Mouse (Mus musculus) yolk sac, embryonic 10.5 days (tissue): ENCODE data around the gene Zmiz2.
"Not testable (repeated sequence)": the region's sequence is repeated elsewhere in the genome, so short reads cannot be mapped to it uniquely, and the experiment has no call there.

Source experiments
- DNase-seq: peaks from one replicate; pipeline ENCODE4 v3.0.0-alpha.2; 2017; ENCODE audit warnings: low spot score

Gene Zmiz2

GRCm38 (mm10) chr11:6398141-6398540 lies 9.3 kb downstream of the Zmiz2 start:
- no peak for DNase-seq

- no peak for DNase-seq
Observed at GRCm38 (mm10) chr11:6402515-6403510, 13.9 kb downstream of the Zmiz2 start.

GRCm38 (mm10) chr11:6403830-6404405 lies 15.0 kb downstream of the Zmiz2 start:
- no peak for DNase-seq

- no peak for DNase-seq
Observed at GRCm38 (mm10) chr11:6404699-6405566, 16.1 kb downstream of the Zmiz2 start.

- no peak for DNase-seq
Observed at GRCm38 (mm10) chr11:6405591-6406081, 16.8 kb downstream of the Zmiz2 start.

GRCm38 (mm10) chr11:6406251-6407161 lies 17.6 kb downstream of the Zmiz2 start:
- DNase-seq, result peak; percentile 47

- DNase-seq, result no peak
Observed at GRCm38 (mm10) chr11:6407162-6407621, 18.3 kb downstream of the Zmiz2 start.

- DNase-seq, result no peak
Observed at GRCm38 (mm10) chr11:6410050-6410602, 21.3 kb downstream of the Zmiz2 start.

GRCm38 (mm10) chr11:6410755-6411154 lies 21.9 kb downstream of the Zmiz2 start:
- not testable (repeated sequence) for DNase-seq

GRCm38 (mm10) chr11:6411684-6412083 lies 22.8 kb downstream of the Zmiz2 start:
- DNase-seq, result peak; percentile 52

- no peak for DNase-seq
Observed at GRCm38 (mm10) chr11:6413264-6413663, 24.4 kb downstream of the Zmiz2 start.

GRCm38 (mm10) chr11:6414751-6415550 lies 26.1 kb downstream of the Zmiz2 start, which contains the start of gene Ppia:
Gene Ppia (plus strand): TSS chr11:6415443.
- DNase-seq, result peak; percentile 45

- peak; percentile 98 for DNase-seq
Observed at GRCm38 (mm10) chr11:6415551-6416404, 26.9 kb downstream of the Zmiz2 start.

GRCm38 (mm10) chr11:6416405-6417034 lies 27.6 kb downstream of the Zmiz2 start:
- DNase-seq, result peak; percentile 79

GRCm38 (mm10) chr11:6417069-6417468 lies 28.2 kb downstream of the Zmiz2 start:
- no peak for DNase-seq

GRCm38 (mm10) chr11:6417490-6417889 lies 28.6 kb downstream of the Zmiz2 start:
- DNase-seq, result no peak

GRCm38 (mm10) chr11:6418751-6419150 lies 29.9 kb downstream of the Zmiz2 start:
- DNase-seq, result no peak

GRCm38 (mm10) chr11:6419156-6419555 lies 30.3 kb downstream of the Zmiz2 start:
- DNase-seq, result not testable (repeated sequence)
